Mouse (Mus musculus): ENCODE data around the gene Tmem254a. TPM values are rescaled to one million over a fixed set of nuclear protein-coding genes. Genes with fewer than 3 reads are reported as not detected.
"Not testable (repeated sequence)": the region's sequence is repeated elsewhere in the genome, so short reads cannot be mapped to it uniquely, and the experiment has no call there.

Gene Tmem254a
- 2.7 and 3.1 TPM in 2 replicates for polyA plus RNA-seq (2012; rRNA removed)

DNA sequence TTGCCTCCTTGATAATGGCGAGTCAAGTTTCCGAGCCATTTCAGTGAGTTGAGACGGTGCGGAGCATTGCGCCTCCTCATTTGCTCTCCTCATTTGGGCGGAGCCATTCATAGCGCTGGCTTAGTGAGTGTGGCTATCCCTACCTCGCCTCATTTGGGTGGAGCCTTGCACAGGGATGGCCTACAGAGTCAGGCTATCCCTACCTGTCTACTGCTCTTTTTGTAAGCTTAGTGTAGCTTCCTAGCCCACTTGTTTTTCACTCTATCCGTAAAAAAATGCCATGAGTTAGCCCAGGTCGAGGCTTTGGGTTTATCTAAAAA is at the start of gene Tmem254a:
Gene Tmem254a (minus strand): TSS at position 111 of the 320 bp plus-strand sequence.
- not testable (repeated sequence) for H3K4me1 ChIP-seq (ENCODE audit: control insufficient read depth, insufficient read depth, insufficient read length); DNase-seq (ENCODE audit: low read depth in 1 of 2, low spot score in 2 of 2); H3K4me3 ChIP-seq (ENCODE audit: extremely low read depth, insufficient read depth, insufficient read length); H3K27ac ChIP-seq (ENCODE audit: insufficient read depth, low read length); H3K27me3 ChIP-seq (ENCODE audit: control insufficient read depth, insufficient read depth, low read length); H3K36me3 ChIP-seq (ENCODE audit: control insufficient read depth, insufficient read depth, low read length)
- WGBS: no CpG with 5 or more reads among the region's 10 CpGs

DNA sequence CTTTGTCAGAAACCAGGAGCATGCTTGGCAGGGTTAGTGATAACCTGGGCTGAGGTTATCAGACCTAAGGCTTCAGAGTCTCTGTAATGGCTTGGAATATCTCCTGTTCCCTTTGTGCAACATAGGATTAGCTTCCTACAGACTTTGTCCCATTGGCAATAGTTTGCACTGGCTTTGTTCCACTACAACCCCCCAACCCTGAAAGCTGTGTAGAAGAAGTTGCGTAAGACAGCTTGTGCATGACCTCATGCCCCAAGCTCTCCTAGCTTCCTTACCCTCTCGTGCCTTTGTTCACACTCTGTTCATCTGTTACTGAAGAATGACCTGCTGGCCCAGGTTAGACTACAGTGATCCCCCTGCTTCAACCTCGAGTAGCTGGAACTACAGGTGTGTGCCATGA is 30.4 kb upstream of the Tmem254a start:
- not testable (repeated sequence) for H3K4me1 ChIP-seq (ENCODE audit: control insufficient read depth, insufficient read depth, insufficient read length); H3K4me3 ChIP-seq (ENCODE audit: extremely low read depth, insufficient read depth, insufficient read length); H3K27me3 ChIP-seq (ENCODE audit: control insufficient read depth, insufficient read depth, low read length); DNase-seq (ENCODE audit: low read depth in 1 of 2, low spot score in 2 of 2); H3K27ac ChIP-seq (ENCODE audit: insufficient read depth, low read length); H3K36me3 ChIP-seq (ENCODE audit: control insufficient read depth, insufficient read depth, low read length)
- no CpG with 5 or more reads among the region's 3 CpGs for WGBS

DNA sequence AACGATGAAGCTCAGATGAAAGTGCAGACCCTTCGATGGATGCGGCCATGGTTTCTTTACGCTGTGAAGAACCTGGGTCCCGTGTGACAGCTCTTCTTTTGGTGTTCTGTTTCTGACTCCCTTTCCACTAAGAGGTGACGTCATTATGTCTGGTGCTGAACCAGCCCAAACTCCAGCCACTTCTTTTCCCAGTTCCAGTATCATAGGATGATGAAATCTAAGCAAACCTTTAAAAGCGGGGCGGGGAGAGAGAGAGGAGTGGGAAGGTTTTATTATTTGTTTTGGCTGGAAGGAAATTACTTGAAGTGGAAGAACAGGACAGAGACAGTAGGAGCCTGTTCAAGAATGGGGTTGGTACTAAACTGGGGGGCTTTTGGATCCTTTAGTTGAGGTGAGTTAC is 10.5 kb upstream of the Tmem254a start, which contains the start of gene Cphx1:
Gene Cphx1 (plus strand): TSS at position 301 of the 400 bp plus-strand sequence.
- H3K4me1 ChIP-seq (ENCODE audit: control insufficient read depth, insufficient read depth, insufficient read length); H3K4me3 ChIP-seq (ENCODE audit: extremely low read depth, insufficient read depth, insufficient read length); H3K36me3 ChIP-seq (ENCODE audit: control insufficient read depth, insufficient read depth, low read length); H3K27me3 ChIP-seq (ENCODE audit: control insufficient read depth, insufficient read depth, low read length); H3K27ac ChIP-seq (ENCODE audit: insufficient read depth, low read length); DNase-seq (ENCODE audit: low read depth in 1 of 2, low spot score in 2 of 2): not testable (repeated sequence)
- no CpG with 5 or more reads among the region's 8 CpGs for WGBS

DNA sequence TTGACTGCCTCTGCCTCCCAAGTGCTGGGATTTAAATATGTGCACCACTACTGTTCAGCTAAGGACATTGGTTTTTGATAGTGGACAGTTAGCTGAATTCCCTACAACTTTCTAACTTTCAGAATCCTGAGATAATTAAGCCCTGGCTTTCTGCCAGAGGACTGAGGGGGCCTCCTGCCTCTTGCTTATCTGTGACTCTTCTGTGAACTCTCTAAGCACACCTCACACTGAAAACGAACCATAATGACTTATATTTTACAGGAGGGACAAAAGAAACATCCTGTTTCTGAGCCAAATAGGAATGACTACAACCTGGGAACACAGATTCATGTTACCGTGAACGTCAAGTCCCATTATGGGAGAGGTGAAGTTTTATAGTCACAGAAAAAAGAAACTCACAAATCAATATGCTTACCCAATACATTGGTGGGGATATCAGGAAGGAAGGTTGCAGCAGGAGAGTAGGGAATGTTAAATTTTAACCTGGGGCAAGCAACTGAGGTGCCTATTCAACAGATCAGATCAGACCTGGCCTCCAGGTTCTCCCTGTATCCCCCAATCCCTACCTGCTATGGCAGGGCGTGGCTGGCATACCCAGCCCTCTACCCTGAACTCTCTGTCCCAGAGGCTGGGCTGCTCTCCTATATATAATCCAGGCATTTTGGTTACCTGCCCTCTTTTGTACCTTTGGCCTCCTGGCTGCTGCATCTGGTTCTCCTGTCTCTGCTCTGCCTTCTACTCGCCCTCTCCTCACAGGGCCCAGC is 9.6 kb upstream of the Tmem254a start:
- not testable (repeated sequence) for H3K4me1 ChIP-seq (ENCODE audit: control insufficient read depth, insufficient read depth, insufficient read length); H3K36me3 ChIP-seq (ENCODE audit: control insufficient read depth, insufficient read depth, low read length); H3K27ac ChIP-seq (ENCODE audit: insufficient read depth, low read length); DNase-seq (ENCODE audit: low read depth in 1 of 2, low spot score in 2 of 2); H3K4me3 ChIP-seq (ENCODE audit: extremely low read depth, insufficient read depth, insufficient read length); H3K27me3 ChIP-seq (ENCODE audit: control insufficient read depth, insufficient read depth, low read length)
- no CpG with 5 or more reads among the region's 5 CpGs for WGBS

DNA sequence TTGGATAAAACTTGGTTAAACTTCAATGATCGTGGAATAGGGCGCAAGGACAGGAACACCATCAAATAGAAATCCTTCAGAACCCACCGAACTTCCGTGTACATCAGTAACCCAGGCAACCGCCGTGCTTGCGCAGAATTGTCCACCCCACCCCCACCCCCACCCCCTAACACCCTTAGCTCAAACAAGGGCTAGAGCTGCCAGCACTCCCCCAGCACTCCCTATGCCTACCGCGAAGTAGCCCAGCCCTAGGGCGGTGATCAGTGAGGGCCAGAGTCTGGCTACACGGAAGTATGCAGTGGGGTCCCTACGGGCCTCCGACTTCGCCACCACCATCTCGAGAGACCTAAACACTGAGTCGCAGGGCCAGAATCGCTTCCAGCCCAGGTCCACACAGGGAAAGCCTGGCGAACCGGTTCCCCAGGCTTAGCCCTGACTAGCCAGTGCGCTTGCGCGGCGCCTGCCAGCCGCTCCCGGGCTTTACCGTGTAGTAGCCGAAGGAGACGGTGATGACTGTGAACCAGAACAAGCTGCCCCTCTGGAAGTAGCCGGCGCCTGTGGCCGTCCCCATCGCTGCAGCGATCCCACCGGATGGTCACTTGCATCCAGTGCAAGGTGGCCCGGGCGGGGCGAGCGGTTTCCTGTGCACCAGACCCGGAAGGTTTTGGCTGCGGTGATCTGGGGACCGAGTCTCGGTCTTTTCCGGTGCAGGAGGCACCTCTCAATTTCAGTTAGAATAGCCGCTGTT is 484 bp downstream of the Tmem254a start:
- DNase-seq (ENCODE audit: low read depth in 1 of 2, low spot score in 2 of 2); H3K36me3 ChIP-seq (ENCODE audit: control insufficient read depth, insufficient read depth, low read length); H3K4me3 ChIP-seq (ENCODE audit: extremely low read depth, insufficient read depth, insufficient read length); H3K27me3 ChIP-seq (ENCODE audit: control insufficient read depth, insufficient read depth, low read length); H3K4me1 ChIP-seq (ENCODE audit: control insufficient read depth, insufficient read depth, insufficient read length); H3K27ac ChIP-seq (ENCODE audit: insufficient read depth, low read length): not testable (repeated sequence)
- no CpG with 5 or more reads among the region's 44 CpGs for WGBS

DNA sequence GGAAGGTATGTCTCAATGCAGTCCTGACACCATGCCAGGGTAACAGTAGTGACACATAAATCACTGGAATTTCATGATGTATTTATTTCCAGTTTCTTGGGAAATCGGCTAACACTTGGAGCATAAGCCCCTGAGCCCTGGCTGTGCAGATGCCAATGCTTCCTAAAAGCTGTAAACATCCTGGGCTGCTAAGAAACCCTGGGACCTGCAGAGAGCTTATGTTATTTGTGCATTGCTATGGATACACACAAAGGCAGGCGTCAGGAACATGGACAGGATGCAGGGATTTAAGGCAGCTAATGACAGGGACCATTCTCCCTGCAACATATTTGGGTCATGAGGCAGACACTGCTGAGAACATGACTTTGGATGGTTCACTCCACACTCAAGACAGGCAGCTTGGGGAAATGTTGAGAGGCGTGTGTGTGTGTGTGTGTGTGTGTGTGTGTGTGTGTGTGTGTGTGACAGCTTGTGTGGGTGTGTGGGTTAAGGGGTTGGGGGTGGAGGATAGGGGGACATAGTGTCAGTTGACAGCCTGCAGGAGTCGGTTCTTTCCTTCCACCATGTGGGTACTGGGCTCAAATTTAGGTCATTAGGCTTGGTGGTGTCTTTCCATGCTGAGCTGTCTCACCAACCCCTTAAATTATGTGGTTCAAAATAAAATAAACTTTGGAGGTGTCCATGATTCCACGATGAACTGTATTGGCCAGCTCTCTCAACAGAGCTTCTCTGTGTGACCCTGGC is 8.9 kb downstream of the Tmem254a start:
- DNase-seq (ENCODE audit: low read depth in 1 of 2, low spot score in 2 of 2); H3K4me1 ChIP-seq (ENCODE audit: control insufficient read depth, insufficient read depth, insufficient read length); H3K4me3 ChIP-seq (ENCODE audit: extremely low read depth, insufficient read depth, insufficient read length); H3K36me3 ChIP-seq (ENCODE audit: control insufficient read depth, insufficient read depth, low read length); H3K27ac ChIP-seq (ENCODE audit: insufficient read depth, low read length); H3K27me3 ChIP-seq (ENCODE audit: control insufficient read depth, insufficient read depth, low read length): not testable (repeated sequence)
- no CpG with 5 or more reads among the region's 5 CpGs for WGBS

DNA sequence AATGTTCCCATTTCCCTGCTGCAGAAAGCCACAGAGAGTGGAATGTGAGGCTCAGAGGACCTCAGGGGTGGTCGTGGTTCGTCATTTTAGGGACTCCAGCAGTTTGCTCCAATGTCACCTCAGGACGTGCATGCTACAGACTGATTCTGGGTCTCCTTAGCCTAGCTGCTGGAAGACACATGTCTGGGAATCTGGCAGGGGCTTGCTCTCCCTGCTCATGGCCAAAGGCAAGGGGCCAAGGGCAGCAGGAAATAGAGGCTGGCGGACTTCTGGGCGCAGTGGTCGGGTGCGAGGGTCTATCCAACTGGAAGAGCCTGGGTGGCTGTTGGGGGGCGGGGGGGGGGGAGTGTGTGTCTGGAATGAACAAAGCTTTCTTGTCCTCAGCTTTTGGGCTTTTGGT is 18.5 kb downstream of the Tmem254a start:
- not testable (repeated sequence) for H3K27me3 ChIP-seq (ENCODE audit: control insufficient read depth, insufficient read depth, low read length); H3K4me1 ChIP-seq (ENCODE audit: control insufficient read depth, insufficient read depth, insufficient read length); H3K36me3 ChIP-seq (ENCODE audit: control insufficient read depth, insufficient read depth, low read length); H3K4me3 ChIP-seq (ENCODE audit: extremely low read depth, insufficient read depth, insufficient read length); DNase-seq (ENCODE audit: low read depth in 1 of 2, low spot score in 2 of 2); H3K27ac ChIP-seq (ENCODE audit: insufficient read depth, low read length)
- WGBS: no CpG with 5 or more reads among the region's 8 CpGs

DNA sequence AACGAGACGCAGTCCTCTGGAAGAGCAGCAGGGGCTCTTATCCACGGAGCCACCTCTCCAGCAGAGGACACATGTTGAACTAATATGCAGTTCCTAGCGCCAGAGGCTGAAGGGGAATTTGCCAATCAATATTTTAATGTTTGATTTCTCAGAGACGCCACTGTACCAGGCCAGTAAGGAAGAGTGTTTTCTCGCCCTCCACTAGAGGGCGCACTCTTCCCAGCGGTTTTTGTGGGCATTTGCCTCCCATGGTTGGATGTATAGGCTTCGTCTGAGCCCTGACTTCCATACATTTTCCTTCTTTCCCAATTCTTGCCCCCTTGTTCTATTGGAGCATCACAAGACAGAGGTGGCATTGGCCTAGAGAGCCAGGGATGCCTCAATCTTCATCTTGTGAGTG is 20.2 kb downstream of the Tmem254a start:
- H3K4me3 ChIP-seq (ENCODE audit: extremely low read depth, insufficient read depth, insufficient read length); DNase-seq (ENCODE audit: low read depth in 1 of 2, low spot score in 2 of 2); H3K27me3 ChIP-seq (ENCODE audit: control insufficient read depth, insufficient read depth, low read length); H3K36me3 ChIP-seq (ENCODE audit: control insufficient read depth, insufficient read depth, low read length); H3K27ac ChIP-seq (ENCODE audit: insufficient read depth, low read length); H3K4me1 ChIP-seq (ENCODE audit: control insufficient read depth, insufficient read depth, insufficient read length): not testable (repeated sequence)
- WGBS: no CpG with 5 or more reads among the region's 9 CpGs

DNA sequence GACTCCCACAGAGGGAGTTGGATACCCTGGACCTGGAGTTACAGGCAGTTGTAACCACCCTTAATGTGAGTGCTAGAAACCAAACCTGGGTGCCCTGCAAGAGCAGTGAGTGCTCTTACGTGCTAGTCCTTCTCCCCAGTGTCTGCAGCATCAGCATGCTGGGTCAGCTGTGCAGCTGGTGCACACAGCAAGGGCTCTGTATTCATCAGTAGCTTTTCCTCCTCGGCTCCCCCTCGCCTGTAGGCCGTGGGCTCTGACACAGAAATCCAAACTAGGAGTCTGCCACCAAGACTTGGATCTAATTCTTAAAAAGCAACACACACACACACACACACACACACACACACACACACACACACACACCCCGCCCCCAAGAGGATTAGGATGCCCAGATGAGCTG is 22.2 kb downstream of the Tmem254a start:
- not testable (repeated sequence) for H3K4me3 ChIP-seq (ENCODE audit: extremely low read depth, insufficient read depth, insufficient read length); H3K27ac ChIP-seq (ENCODE audit: insufficient read depth, low read length); DNase-seq (ENCODE audit: low read depth in 1 of 2, low spot score in 2 of 2); H3K4me1 ChIP-seq (ENCODE audit: control insufficient read depth, insufficient read depth, insufficient read length); H3K27me3 ChIP-seq (ENCODE audit: control insufficient read depth, insufficient read depth, low read length); H3K36me3 ChIP-seq (ENCODE audit: control insufficient read depth, insufficient read depth, low read length)
- WGBS: 89% methylated on average over 1 of the region's 5 CpGs

DNA sequence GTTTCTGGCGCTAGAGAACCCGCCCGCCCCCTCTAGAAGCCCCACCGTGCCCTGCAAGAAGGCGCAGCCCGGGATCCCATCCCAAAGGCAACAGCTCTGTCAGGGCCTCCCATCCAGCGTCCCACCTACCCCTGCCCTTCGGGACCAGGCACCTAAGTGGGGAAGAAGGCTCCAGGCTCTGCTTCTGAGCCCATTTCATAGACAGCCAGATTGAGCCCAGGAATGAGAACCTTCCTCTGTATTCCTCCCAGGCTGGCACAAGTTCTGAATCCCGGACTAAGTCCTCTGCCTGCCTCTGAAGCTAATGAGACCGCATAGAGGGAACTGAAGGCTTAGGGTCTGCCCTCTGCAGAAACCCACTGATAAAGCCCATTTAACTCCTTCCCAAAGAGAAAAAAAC is 24.5 kb downstream of the Tmem254a start, which contains the start of gene Plac9a:
Gene Plac9a (minus strand): TSS at position 101 of the 400 bp plus-strand sequence.
- not testable (repeated sequence) for H3K27me3 ChIP-seq (ENCODE audit: control insufficient read depth, insufficient read depth, low read length); H3K4me3 ChIP-seq (ENCODE audit: extremely low read depth, insufficient read depth, insufficient read length); DNase-seq (ENCODE audit: low read depth in 1 of 2, low spot score in 2 of 2); H3K36me3 ChIP-seq (ENCODE audit: control insufficient read depth, insufficient read depth, low read length); H3K4me1 ChIP-seq (ENCODE audit: control insufficient read depth, insufficient read depth, insufficient read length); H3K27ac ChIP-seq (ENCODE audit: insufficient read depth, low read length)
- no CpG with 5 or more reads among the region's 10 CpGs for WGBS

Measured in spleen, adult 2 months (tissue).